Mouse (Mus musculus): ENCODE results near the gene Dlst.

GRCm38 (mm10) chr12:85095859-85096258 lies 14.8 kb upstream of the Dlst start:
- TF ChIP-seq USF1 (IDR thresholded peaks at IDR 0.05; ENCODE audit: low read depth, low read length) (no peak), POLR2A (IDR thresholded peaks at IDR 0.05; ENCODE audit: control insufficient read depth in 1 of 2, insufficient read depth in 1 of 2, low read depth in 1 of 2, low read length in 2 of 2, poor library complexity in 1 of 2) (no peak), ZC3H11A (IDR thresholded peaks at IDR 0.05; ENCODE audit: low read depth, low read length) (no peak), JUND (IDR thresholded peaks at IDR 0.05; ENCODE audit: low read depth, low read length) (no peak), GATA1 (IDR thresholded peaks at IDR 0.05; ENCODE audit: low read depth, low read length) (no peak), TCF12 (IDR thresholded peaks at IDR 0.05; ENCODE audit: low read depth, low read length) (no peak), CTCF (IDR thresholded peaks at IDR 0.05 in 2 of 3, conservative IDR thresholded peaks at IDR 0.05 in 1 of 3; ENCODE audit: control insufficient read depth in 1 of 3, insufficient read depth in 1 of 3, low read depth in 2 of 3, low read length in 3 of 3, poor library complexity in 1 of 3, severe bottlenecking in 1 of 3) (no peak), EP300 (IDR thresholded peaks at IDR 0.05; ENCODE audit: low read depth in 1 of 2, low read length in 2 of 2) (no peak), TBP (IDR thresholded peaks at IDR 0.05; ENCODE audit: low read depth, low read length) (no peak)
